Mouse (Mus musculus) spleen, adult 2 months (tissue): ENCODE measurements around the gene Bmpr1a.

Experiments
- CTCF ChIP-seq: fragments of 200-500 bp; IDR thresholded peaks from 2 replicates; pipeline ENCODE4 v1.5.1; 2011; ENCODE audit warnings: mild to moderate bottlenecking, inconsistent platforms; ENCODE audit not compliant: insufficient read depth, insufficient read length, insufficient replicate concordance; ENCODE audit errors: extremely low read depth
- POLR2A ChIP-seq: fragments of 200-500 bp; IDR thresholded peaks from 2 replicates; pipeline ENCODE4 v1.6.1; 2011; ENCODE audit warnings: low read depth, low read length, inconsistent platforms

DNA sequence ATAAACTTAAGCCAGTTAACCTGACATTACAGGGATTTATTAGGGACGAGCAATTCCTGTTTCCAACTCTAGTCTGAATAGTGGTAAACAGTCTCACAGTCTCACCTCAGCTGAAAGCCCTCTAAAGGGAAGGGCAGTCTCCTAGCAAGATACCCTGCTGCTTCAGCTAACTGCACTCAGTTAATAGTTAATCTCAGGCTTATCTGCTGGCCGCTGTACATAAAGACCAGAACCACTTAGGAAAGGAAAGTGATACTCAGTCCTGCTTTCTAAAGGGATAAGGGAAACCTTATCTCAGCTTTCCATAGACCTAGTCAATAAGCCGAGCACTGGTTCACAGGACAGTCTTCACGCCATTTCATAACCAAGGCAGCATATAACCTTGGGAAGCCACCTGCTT is 32.7 kb upstream of the Bmpr1a start:
- TF ChIP-seq POLR2A: no peak
- TF ChIP-seq CTCF: no peak
